Mouse (Mus musculus) lung, adult 2 months (tissue): Measurements from ENCODE around the gene Fam19a5. TPM values are rescaled to one million over a fixed set of nuclear protein-coding genes. Genes with fewer than 3 reads are reported as not detected.

Source experiments
- DNase-seq: peaks from one replicate; pipeline ENCODE4 v3.0.0; 2022
- H3K4me1 ChIP-seq: fragments of 200-500 bp; 2 replicates; pipeline ENCODE4 v1.6.1; 2011; ENCODE audit warnings: low read length; ENCODE audit not compliant: control insufficient read depth, insufficient read depth
- H3K4me3 ChIP-seq: fragments of 200-500 bp; replicated peaks from 2 replicates; pipeline ENCODE3; 2011; ENCODE audit warnings: low read depth, mild to moderate bottlenecking, control low read depth, low read length; ENCODE audit errors: extremely low read depth
- CTCF ChIP-seq: fragments of 200-500 bp; IDR thresholded peaks from 2 replicates; pipeline ENCODE4 v1.5.1; 2011; ENCODE audit warnings: mild to moderate bottlenecking, low read length, control low read depth; ENCODE audit not compliant: insufficient read depth
- POLR2A ChIP-seq: fragments of 200-500 bp; IDR thresholded peaks from 2 replicates; pipeline ENCODE4 v1.6.1; 2011; ENCODE audit warnings: low read depth, mild to moderate bottlenecking, control low read depth, low read length, borderline replicate concordance; ENCODE audit errors: extremely low read depth
- WGBS: fragments of 180-500 bp; shearing (Covaris S2); methylation state at CpG from one replicate; pipeline ENCODE4 v1.1.7; 2018; 5-methylcytosine and 5-hydroxymethylcytosine counted together
- polyA plus RNA-seq: library from polyadenylated mRNA; depleted of rRNA; stranded (reverse); fragments of >200 nt; gene quantifications from 2 replicates; pipeline ENCODE4 v1.2.3, GENCODE M21; 2012; rRNA removed

Gene Fam19a5
- polyA plus RNA-seq: 1.3 and 1.8 TPM in 2 replicates

GRCm38 (mm10) chr15:87543599-87544338, at the start of gene Fam19a5:
Gene Fam19a5 (plus strand): TSS chr15:87544299.
- WGBS: 9% methylated on average over 63 of the region's 67 CpGs
- no peak for DNase-seq
- H3K4me1 ChIP-seq: no peaks in the 10 kb centered on the region
- TF ChIP-seq CTCF (no peak), POLR2A (no peak)
- no peak within 1 kb of the TSS for H3K4me3 ChIP-seq

- 61% methylated on average over 3 of the region's 3 CpGs for WGBS
- TF ChIP-seq POLR2A: no peak
- TF ChIP-seq CTCF: no peak
- Histone ChIP-seq H3K4me3 (no peak overlapping the region), H3K4me1 (no peaks in the 10 kb centered on the region)
- DNase-seq: no peak
Observed at GRCm38 (mm10) chr15:87501737-87502136, 42.4 kb upstream of the Fam19a5 start.

DNA sequence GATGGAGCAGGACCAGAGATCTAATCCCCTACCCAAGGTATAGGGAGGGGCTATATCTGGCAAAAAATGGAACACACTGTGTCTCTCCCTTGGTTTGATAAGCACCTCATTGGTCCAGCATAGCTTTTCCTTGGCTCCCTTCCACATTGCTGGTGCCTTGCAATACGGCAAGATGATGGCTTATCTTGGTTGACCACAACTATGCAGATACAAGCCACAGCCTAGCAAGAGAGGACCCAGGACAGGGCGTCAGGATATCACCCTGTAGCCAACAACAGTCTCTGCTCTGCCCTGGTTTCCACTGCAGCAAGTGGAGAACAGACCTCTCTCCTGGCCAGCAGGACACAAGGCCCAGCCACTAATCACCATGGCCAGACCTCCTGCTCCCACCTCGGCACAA, 36.8 kb upstream of the Fam19a5 start:
- TF ChIP-seq POLR2A (no peak), CTCF (no peak)
- no peak for DNase-seq
- WGBS: 61% methylated on average over 3 of the region's 3 CpGs
- no peak overlapping the region for H3K4me3 ChIP-seq
- H3K4me1 ChIP-seq: no peaks in the 10 kb centered on the region

- WGBS: 91% methylated on average over 4 of the region's 4 CpGs
- no peak for DNase-seq
- H3K4me3 ChIP-seq: no peak overlapping the region
- no peak for TF ChIP-seq CTCF
- no peak for TF ChIP-seq POLR2A
- no peaks in the 10 kb centered on the region for H3K4me1 ChIP-seq
Observed at GRCm38 (mm10) chr15:87510886-87511285, 33.2 kb upstream of the Fam19a5 start.

- no peaks in the 10 kb centered on the region for H3K4me1 ChIP-seq
- no peak overlapping the region for H3K4me3 ChIP-seq
- no peak for TF ChIP-seq CTCF
- no peak for TF ChIP-seq POLR2A
- no peak for DNase-seq
Observed at GRCm38 (mm10) chr15:87518161-87518560, 25.9 kb upstream of the Fam19a5 start.

DNA sequence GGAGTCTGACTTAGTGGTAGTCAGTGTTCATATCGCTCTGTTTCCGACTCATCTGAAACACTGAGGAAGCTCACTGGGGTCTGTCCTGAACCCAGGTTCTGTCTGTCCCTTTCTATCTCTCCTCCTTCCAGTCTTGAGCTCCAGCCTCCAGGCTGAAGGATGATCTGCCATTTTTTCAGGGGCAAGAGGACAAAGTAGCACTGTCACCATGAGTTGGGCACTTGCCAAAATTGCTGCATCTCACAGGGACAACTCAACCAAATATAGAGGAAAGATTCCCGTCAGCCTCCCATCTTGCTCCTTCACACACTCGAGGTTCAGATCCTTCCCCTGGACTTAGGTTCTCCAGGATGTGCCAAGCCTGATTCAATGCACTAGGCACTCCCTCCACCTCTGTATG, 14.8 kb upstream of the Fam19a5 start:
- Histone ChIP-seq H3K4me3 (no peak overlapping the region), H3K4me1 (no peaks in the 10 kb centered on the region)
- WGBS: 76% methylated on average over 4 of the region's 4 CpGs
- DNase-seq: no peak
- TF ChIP-seq POLR2A (no peak), CTCF (no peak)

- DNase-seq: no peak
- Histone ChIP-seq H3K4me3 (no peak overlapping the region), H3K4me1 (no peaks in the 10 kb centered on the region)
- 45% methylated on average over 1 of the region's 1 CpGs for WGBS
- TF ChIP-seq CTCF: no peak
- no peak for TF ChIP-seq POLR2A
Observed at GRCm38 (mm10) chr15:87541656-87542055, 2.4 kb upstream of the Fam19a5 start.

GRCm38 (mm10) chr15:87544401-87545129, 466 bp downstream of the Fam19a5 start:
- no peak for DNase-seq
- H3K4me1 ChIP-seq: no peaks in the 10 kb centered on the region
- no peak for TF ChIP-seq CTCF
- no peak for TF ChIP-seq POLR2A
- WGBS: 2% methylated on average over 83 of the region's 84 CpGs
- H3K4me3 ChIP-seq: no peak overlapping the region

- Histone ChIP-seq H3K4me1 (no peaks in the 10 kb centered on the region), H3K4me3 (no peak overlapping the region)
- TF ChIP-seq POLR2A: no peak
- TF ChIP-seq CTCF: no peak
- DNase-seq: no peak
- 13% methylated on average over 18 of the region's 18 CpGs for WGBS
Observed at GRCm38 (mm10) chr15:87545130-87545642, 1.1 kb downstream of the Fam19a5 start.

GRCm38 (mm10) chr15:87545731-87546360, 1.7 kb downstream of the Fam19a5 start:
- DNase-seq: no peak
- TF ChIP-seq CTCF: no peak
- TF ChIP-seq POLR2A: no peak
- WGBS: 28% methylated on average over 8 of the region's 8 CpGs
- H3K4me3 ChIP-seq: no peak overlapping the region
- no peaks in the 10 kb centered on the region for H3K4me1 ChIP-seq

DNA sequence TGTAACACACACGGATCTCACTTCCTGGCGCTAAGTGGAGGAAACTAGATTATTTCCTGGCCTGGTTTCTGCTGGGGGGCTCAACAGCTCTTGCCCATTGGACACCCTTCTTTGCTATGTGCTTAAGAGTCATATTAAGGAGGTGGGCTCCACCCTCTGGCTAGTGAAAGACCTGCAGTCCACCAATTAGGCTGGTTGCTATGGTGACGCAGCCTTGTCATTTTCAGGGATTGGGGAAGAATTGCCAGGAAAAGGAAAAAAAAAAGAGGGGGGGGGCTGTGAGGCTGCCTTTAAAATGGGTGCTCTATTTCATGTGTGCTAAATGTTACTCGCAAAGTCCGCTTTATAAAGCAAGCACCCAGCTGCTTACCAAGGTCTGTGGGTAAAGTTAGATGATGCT, 2.9 kb downstream of the Fam19a5 start:
- H3K4me1 ChIP-seq: no peaks in the 10 kb centered on the region
- 44% methylated on average over 5 of the region's 5 CpGs for WGBS
- no peak for DNase-seq
- H3K4me3 ChIP-seq: no peak overlapping the region
- no peak for TF ChIP-seq CTCF
- TF ChIP-seq POLR2A: no peak
